Mouse (Mus musculus) small intestine, adult 2 months (tissue): ENCODE measurements around the gene Rd3.

Experiments used
- CTCF ChIP-seq: fragments of 200-500 bp; IDR thresholded peaks from 2 replicates; pipeline ENCODE4 v1.5.1; 2012; ENCODE audit warnings: low read depth, mild to moderate bottlenecking, control low read depth, inconsistent platforms, low read length, moderate library complexity, mixed read lengths; ENCODE audit not compliant: insufficient replicate concordance, insufficient read length; ENCODE audit errors: extremely low read depth
- POLR2A ChIP-seq: fragments of 200-500 bp; IDR thresholded peaks from 2 replicates; pipeline ENCODE4 v1.6.1; 2012; ENCODE audit warnings: low read depth, mild to moderate bottlenecking, control low read depth, inconsistent platforms, low read length, moderate library complexity

- TF ChIP-seq CTCF = no peak
- no peak for TF ChIP-seq POLR2A
Observed at GRCm38 (mm10) chr1:191992040-191992780, 15.0 kb downstream of the Rd3 start.
